Mouse (Mus musculus) lung, postnatal 36 days (tissue): ENCODE data around the gene Il22ra1.

Experiments used
- DNase-seq: peaks from one replicate; pipeline ENCODE4 v3.0.0; 2022; ENCODE audit warnings: mixed read lengths

The Il22ra1 gene

DNA sequence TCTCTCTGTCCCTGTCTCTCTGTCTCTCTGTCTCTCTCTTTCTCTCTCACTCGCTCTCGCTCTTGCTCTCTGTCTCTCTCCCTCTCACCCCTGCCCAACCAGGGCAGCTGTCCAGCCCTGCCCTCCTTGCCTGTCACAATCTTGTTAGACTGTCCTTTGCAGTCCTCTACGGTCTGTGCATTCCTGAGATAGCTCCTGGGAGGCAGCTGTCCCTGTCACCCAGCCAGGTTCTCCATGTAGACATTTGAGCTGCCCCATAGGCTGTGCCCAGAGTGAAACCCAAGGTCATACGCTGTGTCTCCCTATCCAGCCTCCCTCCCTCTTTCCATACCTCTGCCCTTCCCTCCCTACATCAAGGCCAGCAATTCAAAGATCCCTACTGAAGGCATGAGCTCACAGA, 44.7 kb downstream of the Il22ra1 start:
- no peak for DNase-seq

DNA sequence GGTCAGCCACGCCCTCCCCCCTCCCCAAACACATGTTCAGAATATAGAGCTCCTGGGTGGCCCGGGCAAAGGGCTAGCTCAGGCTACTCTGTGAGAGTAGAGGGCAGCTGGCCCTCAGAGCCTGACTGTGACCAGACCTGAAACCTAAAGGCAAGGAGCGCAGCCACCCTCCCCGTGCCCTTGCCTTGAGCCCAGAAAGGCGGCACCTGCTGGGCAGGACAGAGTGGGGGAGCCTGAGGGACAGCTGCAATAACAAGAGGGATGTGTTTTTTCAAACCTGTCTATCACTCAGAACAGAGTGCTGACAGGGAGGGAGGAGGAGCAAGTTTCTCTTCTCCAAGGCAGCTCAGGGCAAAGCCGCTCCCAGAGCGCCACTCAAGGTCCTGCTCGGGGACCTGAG, 46.5 kb downstream of the Il22ra1 start:
- no peak for DNase-seq

DNA sequence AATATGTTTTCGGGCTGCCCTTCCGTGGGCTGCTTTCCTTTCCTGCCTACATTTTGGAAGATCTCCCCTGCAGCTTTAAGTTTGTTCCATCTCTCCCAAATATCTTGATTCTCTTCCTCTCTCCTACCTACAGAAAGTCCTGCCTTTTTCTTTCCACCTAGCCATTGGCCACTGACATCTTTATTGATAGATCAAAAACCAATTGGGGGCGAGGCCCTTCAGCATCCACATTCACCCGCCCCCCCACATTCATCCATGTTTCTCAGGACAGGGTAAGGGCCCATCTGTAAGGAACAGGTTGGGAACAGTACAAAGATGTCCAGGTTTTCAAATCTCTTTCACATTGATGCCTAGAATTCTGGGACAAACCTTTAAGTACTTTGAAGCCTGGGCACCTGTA, 48.9 kb downstream of the Il22ra1 start:
- no peak for DNase-seq

DNA sequence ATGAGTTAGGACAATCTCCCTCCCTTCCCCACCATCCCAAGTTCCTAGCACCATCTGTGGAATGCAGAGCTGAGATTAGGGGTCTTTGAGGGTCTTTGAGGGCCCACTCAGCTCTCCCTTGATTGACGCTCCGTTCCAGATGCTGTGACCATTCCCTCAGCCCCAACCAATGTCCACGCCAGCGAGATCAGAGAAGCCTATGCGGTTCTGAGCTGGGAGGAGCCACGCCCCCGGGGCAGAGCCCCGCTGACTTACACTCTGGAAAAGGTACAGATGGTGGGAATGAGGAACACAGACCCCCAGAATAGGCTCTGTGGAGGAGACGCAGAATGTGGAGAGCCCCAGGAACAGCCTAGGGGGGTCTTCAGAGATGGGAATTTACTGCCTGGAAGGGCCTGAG, 51.7 kb downstream of the Il22ra1 start:
- no peak for DNase-seq

DNA sequence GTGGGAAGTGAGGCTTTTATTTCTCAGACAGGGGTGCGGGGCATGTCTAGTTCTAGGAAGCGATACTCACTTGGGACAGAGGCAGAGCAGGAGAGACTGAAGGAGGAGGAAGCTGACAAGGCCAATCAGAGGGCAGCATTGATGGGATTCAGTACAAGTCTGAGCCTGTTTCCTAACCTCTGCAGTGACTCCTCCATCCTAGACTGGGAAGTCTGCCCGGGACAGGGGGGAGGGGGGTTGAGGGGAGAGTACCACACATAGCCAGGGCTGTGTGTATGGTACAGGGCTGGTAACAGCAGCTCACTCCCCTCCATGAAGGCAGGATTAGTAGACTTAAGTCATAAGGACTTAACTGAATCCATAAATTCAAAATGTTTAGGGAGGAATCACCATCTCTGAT, 52.3 kb downstream of the Il22ra1 start:
- no peak for DNase-seq

DNA sequence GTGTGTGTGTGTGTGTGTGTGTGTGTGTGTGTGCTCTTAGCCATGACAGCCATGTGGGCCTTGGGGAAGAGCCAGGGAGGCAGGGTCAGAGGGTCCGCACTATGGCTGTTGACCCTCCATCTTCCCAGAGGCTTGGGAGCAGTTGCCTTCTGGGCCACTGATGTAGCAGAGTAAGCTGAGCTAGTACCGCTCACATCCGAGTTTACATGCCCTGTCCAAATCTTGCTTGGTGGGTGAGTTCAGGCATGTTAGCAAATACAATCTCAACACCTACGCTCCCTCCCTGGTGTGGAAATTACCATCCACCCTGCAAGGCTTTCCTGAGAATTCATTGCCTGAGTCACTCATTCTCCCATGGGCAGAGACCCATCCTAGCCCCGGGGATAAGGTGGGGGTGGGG, 53.3 kb downstream of the Il22ra1 start:
- DNase-seq: no peak

DNA sequence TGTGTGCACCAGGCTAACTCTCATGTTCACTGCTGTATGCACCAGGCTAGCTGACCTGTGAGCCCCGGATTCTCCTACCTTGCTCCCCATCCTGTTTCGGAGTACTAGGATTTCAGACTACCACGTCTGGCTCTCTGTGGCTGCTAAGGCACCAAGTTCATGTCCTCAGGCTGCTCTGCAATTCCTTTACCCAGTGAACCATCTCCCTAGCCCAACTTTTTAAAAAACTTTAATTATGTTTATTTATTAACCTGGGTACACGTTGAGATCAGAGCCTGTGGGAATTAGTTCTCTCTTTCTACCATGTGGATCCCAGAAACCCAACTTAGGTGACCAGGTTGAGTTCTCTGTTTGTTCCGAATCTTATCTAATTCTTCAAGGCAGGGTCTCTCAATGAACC, 58.6 kb downstream of the Il22ra1 start:
- DNase-seq: no peak

DNA sequence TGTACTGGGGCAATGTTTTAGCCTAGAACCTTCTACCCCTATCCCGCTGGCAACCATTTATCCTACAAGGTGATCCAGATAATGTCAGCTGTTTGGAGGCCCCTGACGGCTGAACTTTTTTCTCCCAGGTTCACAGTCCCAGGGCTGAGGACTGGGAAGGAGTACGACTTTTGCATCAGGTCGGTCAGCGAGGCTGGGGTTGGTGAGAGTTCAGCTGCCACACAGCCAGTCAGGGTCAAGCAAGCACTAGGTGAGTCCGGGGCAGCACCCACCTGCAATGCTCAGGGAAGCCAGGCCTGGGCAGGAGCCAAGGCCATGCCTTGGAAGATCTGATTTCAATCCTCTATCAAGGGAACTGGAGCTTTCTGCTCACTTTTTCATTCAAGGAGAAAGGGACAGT, 59.3 kb downstream of the Il22ra1 start:
- DNase-seq: no peak

DNA sequence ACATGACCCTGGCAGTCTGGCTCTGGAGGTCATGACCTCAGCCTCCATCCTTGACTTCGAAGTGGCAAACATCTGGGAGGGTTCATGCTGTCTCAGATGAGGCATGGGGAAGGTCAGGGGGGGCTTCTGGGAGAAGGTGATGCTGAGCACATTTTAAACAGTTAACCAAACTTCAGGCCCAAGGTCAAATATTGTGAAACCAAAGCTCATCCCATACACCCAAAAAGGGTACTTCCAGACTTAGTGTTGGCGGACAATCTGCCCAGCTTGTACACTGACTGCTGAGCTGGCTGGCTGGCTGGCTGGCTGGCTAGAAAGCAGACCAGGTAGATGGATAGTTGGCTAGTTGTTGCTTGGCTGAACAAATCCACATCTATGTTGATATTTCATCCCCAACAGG, 61.2 kb downstream of the Il22ra1 start:
- DNase-seq: no peak

DNA sequence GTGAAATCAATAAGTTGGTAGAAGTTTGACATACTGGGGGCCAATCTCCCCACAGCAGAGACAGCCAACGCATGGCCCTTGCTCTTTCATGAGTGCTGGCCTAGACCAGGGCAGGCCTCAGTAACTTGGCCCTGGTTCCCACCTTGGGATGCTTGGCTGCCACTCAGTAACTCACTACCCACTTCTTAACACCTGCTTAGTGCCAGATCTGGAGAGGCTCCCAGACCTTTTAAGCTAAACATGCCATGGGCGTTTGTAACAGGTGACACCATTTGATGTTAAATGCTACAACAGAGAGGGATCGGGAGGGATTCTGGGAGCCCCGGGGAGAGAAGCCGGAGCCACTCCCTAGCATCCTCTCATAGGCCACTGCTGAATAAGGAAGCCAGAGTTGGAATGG, 64.8 kb downstream of the Il22ra1 start:
- DNase-seq: peak; percentile 21

DNA sequence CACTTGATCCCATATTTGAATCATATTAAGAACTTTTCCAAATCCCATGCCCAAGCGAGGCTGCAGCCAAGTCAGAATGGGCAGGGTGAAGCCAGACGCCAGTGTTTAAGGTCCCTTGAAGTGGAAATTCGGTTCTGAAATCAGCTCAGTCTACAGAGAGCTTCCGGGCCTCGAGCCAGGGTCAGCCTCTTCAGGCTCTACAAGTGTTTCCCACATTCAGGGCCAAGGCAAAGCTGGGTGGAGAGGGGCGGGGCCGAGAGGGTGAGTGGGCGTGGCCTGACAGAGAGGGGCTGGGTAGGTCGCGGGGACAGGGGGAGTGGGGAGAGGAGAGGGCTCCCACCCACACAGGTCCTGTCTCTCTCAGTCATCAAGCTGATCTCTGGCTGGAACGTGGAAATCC, 70.0 kb downstream of the Il22ra1 start:
- DNase-seq: peak; percentile 92

DNA sequence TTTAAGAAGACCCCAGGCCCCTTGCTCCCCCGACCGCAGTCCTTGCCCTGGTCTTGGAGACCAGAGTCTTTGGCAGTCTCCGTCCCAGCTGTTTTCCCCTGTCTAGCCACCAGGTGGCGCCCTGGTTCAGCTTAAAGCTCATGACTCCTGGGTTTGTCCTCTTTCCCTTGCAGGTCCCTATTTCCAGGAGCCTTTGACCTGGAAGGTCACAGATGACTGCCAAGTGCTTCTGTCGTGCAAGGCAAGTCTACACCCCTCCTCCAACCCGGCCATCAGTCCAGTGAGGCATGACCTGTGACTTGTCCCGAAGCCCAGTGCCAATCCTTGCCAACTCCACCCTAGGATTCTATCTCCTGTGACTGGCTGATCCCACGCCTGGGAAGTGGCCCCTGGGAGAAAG, 73.6 kb downstream of the Il22ra1 start:
- DNase-seq: peak; percentile 94
